Mouse (Mus musculus): ENCODE measurements around the gene Trabd2b.

DNA sequence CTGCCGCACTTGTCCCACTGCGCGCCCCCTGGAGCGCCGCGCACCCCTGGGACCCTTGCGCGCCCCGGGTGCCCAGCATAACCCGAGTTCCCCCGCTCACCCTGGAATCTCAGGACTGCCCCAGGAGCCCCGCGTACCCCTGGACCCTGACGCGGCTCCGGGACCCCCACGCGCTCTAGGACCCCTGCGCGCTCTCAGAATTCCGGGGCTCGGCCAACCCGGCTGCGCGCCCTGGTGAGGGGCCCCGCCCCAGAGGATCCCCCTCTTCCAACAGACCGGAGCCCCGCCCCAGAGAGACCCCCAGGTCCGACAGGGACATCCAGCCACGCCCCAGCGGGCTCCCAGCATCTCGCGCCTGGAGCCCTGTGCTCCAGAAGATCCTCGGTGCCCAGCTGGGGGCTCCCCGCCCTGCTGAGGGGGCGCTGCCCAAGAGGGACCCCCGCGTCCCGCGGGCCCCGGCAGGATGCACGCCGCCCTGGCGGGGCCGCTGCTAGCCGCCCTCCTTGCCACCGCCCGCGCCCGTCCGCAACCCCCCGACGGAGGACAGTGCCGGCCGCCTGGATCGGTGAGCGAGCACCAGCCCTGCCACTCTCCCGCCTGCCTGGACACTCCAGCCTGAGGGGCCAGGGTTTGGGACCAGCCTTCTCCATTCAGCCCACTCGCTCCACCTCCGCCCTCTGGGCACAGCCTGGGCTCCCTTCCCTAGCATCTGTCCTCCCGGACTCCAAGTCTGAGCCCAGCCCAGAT lies at the start of gene Trabd2b:
- TF ChIP-seq POLR2A (IDR thresholded peaks at IDR 0.05; ENCODE audit: insufficient read depth, low read depth, low read length) (no peak), CTCF (IDR thresholded peaks at IDR 0.05) (no peak), EP300 (IDR thresholded peaks at IDR 0.05; ENCODE audit: insufficient read depth, low read depth, low read length) (no peak)

All from heart, adult 2 months (tissue).